Mouse (Mus musculus) liver, embryonic 14.5 days (tissue): ENCODE data around the gene Itga7.

Source experiments
- CTCF ChIP-seq: IDR thresholded peaks from 2 replicates; pipeline ENCODE4 v1.5.1; 2016; ENCODE audit warnings: antibody characterized with exemption, low read depth, control low read depth
- EP300 ChIP-seq: IDR thresholded peaks from 2 replicates; pipeline ENCODE4 v1.6.1; 2016; ENCODE audit warnings: antibody characterized with exemption, low read depth

DNA sequence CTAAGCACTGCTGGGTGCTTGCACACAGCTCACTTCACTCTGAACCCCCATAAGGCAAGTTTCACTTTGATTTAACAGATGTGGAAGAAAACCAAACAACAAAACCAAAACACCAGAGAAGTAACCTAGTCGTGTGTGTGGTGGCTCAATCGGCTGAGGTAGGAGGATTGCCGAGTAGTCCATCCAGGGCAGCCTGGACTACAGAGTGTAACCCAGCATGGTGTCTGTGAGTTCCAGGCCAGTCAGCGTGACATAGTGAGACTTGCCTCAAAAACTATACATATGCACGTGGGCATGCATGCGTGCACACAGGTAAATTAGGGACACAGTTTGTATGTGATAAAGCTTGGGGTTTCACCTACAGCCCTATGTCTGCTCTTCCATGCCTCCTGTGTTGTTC, 16.2 kb upstream of the Itga7 start:
- TF ChIP-seq CTCF (no peak), EP300 (no peak)
